Mouse (Mus musculus) spleen, adult 2 months (tissue): Measurements from ENCODE around the gene Poldip3.

Experiments used
- CTCF ChIP-seq: fragments of 200-500 bp; IDR thresholded peaks from 2 replicates; pipeline ENCODE4 v1.5.1; 2011; ENCODE audit warnings: mild to moderate bottlenecking, inconsistent platforms; ENCODE audit not compliant: insufficient read depth, insufficient read length, insufficient replicate concordance; ENCODE audit errors: extremely low read depth
- POLR2A ChIP-seq: fragments of 200-500 bp; IDR thresholded peaks from 2 replicates; pipeline ENCODE4 v1.6.1; 2011; ENCODE audit warnings: low read depth, low read length, inconsistent platforms

GRCm38 (mm10) chr15:83162001-83162400 lies 12.8 kb upstream of the Poldip3 start:
- no peak for TF ChIP-seq CTCF
- TF ChIP-seq POLR2A: no peak
